ENCODE assay signal across 19 mouse cellular contexts in the genomic region with DNA sequence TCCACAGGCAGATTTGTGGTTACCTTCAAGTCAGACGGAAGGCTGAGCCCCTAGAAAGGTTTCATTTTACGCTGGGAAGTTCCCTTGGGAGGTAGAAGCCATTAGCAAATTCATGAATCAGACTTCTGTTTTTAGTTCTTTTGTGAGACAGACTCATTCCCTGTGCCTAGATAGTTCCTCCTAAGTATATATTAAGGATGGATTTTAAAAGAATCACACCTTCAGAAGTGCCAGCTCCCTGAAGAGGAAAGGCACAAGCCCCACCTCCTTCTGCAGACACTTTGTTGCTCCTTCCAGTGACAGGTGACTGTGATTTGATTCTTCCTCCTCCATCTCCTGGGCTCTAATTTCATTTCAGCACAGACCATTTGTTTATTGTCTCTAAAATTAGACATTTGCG.
"Had no signal": no experiment of that assay in that cellular context is flagged by ENCODE, and none has a peak within 500 bp of the region (broad histone marks: within the 10 kb centered on the region; RNA-seq: fewer than 3 reads in every experiment).

No protein-coding gene starts in this region.

- H3K27ac ChIP-seq: kidney, postnatal 0 days; left cerebral cortex, adult 2 months; limb, embryonic 12.5 days; liver, embryonic 12.5 days; liver, embryonic 15.5 days; lung, embryonic 15.5 days had no signal

- H3K4me1 ChIP-seq: liver, embryonic 12.5 days; liver, embryonic 15.5 days had no signal

- H3K36me3 ChIP-seq: limb, embryonic 12.5 days; liver, embryonic 12.5 days; liver, embryonic 15.5 days; lung, embryonic 15.5 days had no signal

- H3K4me3 ChIP-seq: left cerebral cortex, adult 2 months; limb, embryonic 12.5 days; liver, embryonic 12.5 days; liver, embryonic 15.5 days; lung, embryonic 15.5 days; megakaryocyte, embryonic 14.5 days had no signal

- DNase-seq: kidney, adult 2 months; kidney, postnatal 25 days; layer of hippocampus, postnatal 36 days; liver; lung, adult 18-20 months; lung, postnatal 10 days; lung, postnatal 36 days; midbrain, embryonic 14.5 days; right cerebral cortex, adult 18-20 months; thymus, adult 18-20 months; thymus, postnatal 36 days had no signal

- H3K9ac ChIP-seq: limb, embryonic 12.5 days; liver, embryonic 12.5 days; liver, embryonic 15.5 days; lung, embryonic 15.5 days had no signal

- ATAC-seq: liver, embryonic 12.5 days had no signal

- H3K9me3 ChIP-seq: limb, embryonic 12.5 days; liver, embryonic 12.5 days; liver, embryonic 15.5 days; lung, embryonic 15.5 days had no signal

- H3K4me2 ChIP-seq: limb, embryonic 12.5 days; liver, embryonic 12.5 days; liver, embryonic 15.5 days; lung, embryonic 15.5 days; midbrain, embryonic 11.5 days had no signal
